Mouse (Mus musculus): ENCODE measurements around the gene Mnd1. TPM values are rescaled to one million over a fixed set of nuclear protein-coding genes. Genes with fewer than 3 reads are reported as not detected.

Gene Mnd1
- polyA plus RNA-seq, 1 experiment from 2014 or later = 2.8 TPM

- no peak overlapping the region for H3K27ac ChIP-seq (ENCODE audit: low read depth, low read length)
- no peaks in the 10 kb centered on the region for H3K4me1 ChIP-seq (ENCODE audit: control insufficient read depth, insufficient read depth, low read length)
- no peak overlapping the region for H3K9ac ChIP-seq (ENCODE audit: low read length)
- H3K27me3 ChIP-seq (replicated peaks; ENCODE audit: control insufficient read depth, insufficient read depth, low read length) = no peaks in the 10 kb centered on the region
- H3K4me2 ChIP-seq (ENCODE audit: low read length) = no peak overlapping the region
- DNase-seq (ENCODE audit: low spot score) = no peak
- no peaks in the 10 kb centered on the region for H3K9me3 ChIP-seq (replicated peaks; ENCODE audit: control insufficient read depth, low read length)
- 89% methylated on average over 3 of the region's 3 CpGs for WGBS
- ATAC-seq = no peak
- no peaks in the 10 kb centered on the region for H3K36me3 ChIP-seq (ENCODE audit: control insufficient read depth, insufficient read depth, low read length)
- H3K4me3 ChIP-seq (ENCODE audit: low read depth, low read length) = no peak overlapping the region
Measured at GRCm38 (mm10) chr3:84126721-84127120, 28.9 kb downstream of the Mnd1 start.

- WGBS = 72% methylated on average over 6 of the region's 6 CpGs
- DNase-seq (ENCODE audit: low spot score) = no peak
- Histone ChIP-seq H3K9ac (ENCODE audit: low read length) (no peak overlapping the region), H3K4me2 (ENCODE audit: low read length) (no peak overlapping the region), H3K36me3 (ENCODE audit: control insufficient read depth, insufficient read depth, low read length) (no peaks in the 10 kb centered on the region), H3K4me1 (ENCODE audit: control insufficient read depth, insufficient read depth, low read length) (no peaks in the 10 kb centered on the region), H3K27ac (ENCODE audit: low read depth, low read length) (no peak overlapping the region), H3K9me3 (replicated peaks; ENCODE audit: control insufficient read depth, low read length) (no peaks in the 10 kb centered on the region), H3K4me3 (ENCODE audit: low read depth, low read length) (no peak overlapping the region), H3K27me3 (replicated peaks; ENCODE audit: control insufficient read depth, insufficient read depth, low read length) (no peaks in the 10 kb centered on the region)
- no peak for ATAC-seq
Measured at GRCm38 (mm10) chr3:84125704-84126289, 29.8 kb downstream of the Mnd1 start.

GRCm38 (mm10) chr3:84123461-84123860, 32.1 kb downstream of the Mnd1 start:
- no peak overlapping the region for H3K4me3 ChIP-seq (ENCODE audit: low read depth, low read length)
- H3K36me3 ChIP-seq (ENCODE audit: control insufficient read depth, insufficient read depth, low read length) = no peaks in the 10 kb centered on the region
- ATAC-seq = no peak
- 80% methylated on average over 3 of the region's 3 CpGs for WGBS
- no peak overlapping the region for H3K27ac ChIP-seq (ENCODE audit: low read depth, low read length)
- H3K27me3 ChIP-seq (replicated peaks; ENCODE audit: control insufficient read depth, insufficient read depth, low read length) = no peaks in the 10 kb centered on the region
- H3K4me1 ChIP-seq (ENCODE audit: control insufficient read depth, insufficient read depth, low read length) = no peaks in the 10 kb centered on the region
- H3K9me3 ChIP-seq (replicated peaks; ENCODE audit: control insufficient read depth, low read length) = no peaks in the 10 kb centered on the region
- H3K9ac ChIP-seq (ENCODE audit: low read length) = no peak overlapping the region
- DNase-seq (ENCODE audit: low spot score) = no peak
- H3K4me2 ChIP-seq (ENCODE audit: low read length) = no peak overlapping the region

- Histone ChIP-seq H3K9me3 (replicated peaks; ENCODE audit: control insufficient read depth, low read length) (no peaks in the 10 kb centered on the region), H3K4me3 (ENCODE audit: low read depth, low read length) (no peak overlapping the region), H3K4me1 (ENCODE audit: control insufficient read depth, insufficient read depth, low read length) (no peaks in the 10 kb centered on the region), H3K4me2 (ENCODE audit: low read length) (no peak overlapping the region), H3K27ac (ENCODE audit: low read depth, low read length) (no peak overlapping the region), H3K36me3 (ENCODE audit: control insufficient read depth, insufficient read depth, low read length) (no peaks in the 10 kb centered on the region), H3K9ac (ENCODE audit: low read length) (no peak overlapping the region), H3K27me3 (replicated peaks; ENCODE audit: control insufficient read depth, insufficient read depth, low read length) (no peaks in the 10 kb centered on the region)
- 77% methylated on average over 7 of the region's 7 CpGs for WGBS
- DNase-seq (ENCODE audit: low spot score) = no peak
- no peak for ATAC-seq
Measured at GRCm38 (mm10) chr3:84118718-84119117, 36.9 kb downstream of the Mnd1 start.

- Histone ChIP-seq H3K27ac (ENCODE audit: low read depth, low read length) (no peak overlapping the region), H3K4me3 (ENCODE audit: low read depth, low read length) (no peak overlapping the region), H3K9me3 (replicated peaks; ENCODE audit: control insufficient read depth, low read length) (no peaks in the 10 kb centered on the region), H3K9ac (ENCODE audit: low read length) (no peak overlapping the region), H3K36me3 (ENCODE audit: control insufficient read depth, insufficient read depth, low read length) (no peaks in the 10 kb centered on the region), H3K27me3 (replicated peaks; ENCODE audit: control insufficient read depth, insufficient read depth, low read length) (no peaks in the 10 kb centered on the region), H3K4me2 (ENCODE audit: low read length) (no peak overlapping the region), H3K4me1 (ENCODE audit: control insufficient read depth, insufficient read depth, low read length) (no peaks in the 10 kb centered on the region)
- 87% methylated on average over 7 of the region's 7 CpGs for WGBS
- ATAC-seq (no peak), DNase-seq (ENCODE audit: low spot score) (no peak)
Measured at GRCm38 (mm10) chr3:84118178-84118577, 37.4 kb downstream of the Mnd1 start.

- 85% methylated on average over 2 of the region's 2 CpGs for WGBS
- Histone ChIP-seq H3K4me3 (ENCODE audit: low read depth, low read length) (no peak overlapping the region), H3K27ac (ENCODE audit: low read depth, low read length) (no peak overlapping the region), H3K27me3 (replicated peaks; ENCODE audit: control insufficient read depth, insufficient read depth, low read length) (no peaks in the 10 kb centered on the region), H3K36me3 (ENCODE audit: control insufficient read depth, insufficient read depth, low read length) (no peaks in the 10 kb centered on the region), H3K4me1 (ENCODE audit: control insufficient read depth, insufficient read depth, low read length) (no peaks in the 10 kb centered on the region), H3K9me3 (replicated peaks; ENCODE audit: control insufficient read depth, low read length) (0 out of 2 replicates have a peak, but pooled peaks cover 2% of the 10 kb centered on the region), H3K4me2 (ENCODE audit: low read length) (no peak overlapping the region), H3K9ac (ENCODE audit: low read length) (no peak overlapping the region)
- no peak for ATAC-seq
- DNase-seq (ENCODE audit: low spot score) = no peak
Measured at GRCm38 (mm10) chr3:84108614-84109013, 47.0 kb downstream of the Mnd1 start.

- H3K4me2 ChIP-seq (ENCODE audit: low read length) = no peak overlapping the region
- no peak overlapping the region for H3K9ac ChIP-seq (ENCODE audit: low read length)
- H3K9me3 ChIP-seq (replicated peaks; ENCODE audit: control insufficient read depth, low read length) = 0 out of 2 replicates have a peak, but pooled peaks cover 2% of the 10 kb centered on the region
- H3K36me3 ChIP-seq (ENCODE audit: control insufficient read depth, insufficient read depth, low read length) = no peaks in the 10 kb centered on the region
- no peak overlapping the region for H3K27ac ChIP-seq (ENCODE audit: low read depth, low read length)
- H3K4me3 ChIP-seq (ENCODE audit: low read depth, low read length) = no peak overlapping the region
- no peak for DNase-seq (ENCODE audit: low spot score)
- WGBS = 71% methylated on average over 2 of the region's 2 CpGs
- H3K27me3 ChIP-seq (replicated peaks; ENCODE audit: control insufficient read depth, insufficient read depth, low read length) = no peaks in the 10 kb centered on the region
- no peaks in the 10 kb centered on the region for H3K4me1 ChIP-seq (ENCODE audit: control insufficient read depth, insufficient read depth, low read length)
- ATAC-seq = no peak
Measured at GRCm38 (mm10) chr3:84106106-84106505, 49.5 kb downstream of the Mnd1 start.

GRCm38 (mm10) chr3:84103536-84103935, 52.0 kb downstream of the Mnd1 start:
- H3K27ac ChIP-seq (ENCODE audit: low read depth, low read length) = no peak overlapping the region
- no peak overlapping the region for H3K4me2 ChIP-seq (ENCODE audit: low read length)
- H3K27me3 ChIP-seq (replicated peaks; ENCODE audit: control insufficient read depth, insufficient read depth, low read length) = no peaks in the 10 kb centered on the region
- ATAC-seq (no peak), DNase-seq (ENCODE audit: low spot score) (no peak)
- 0 out of 2 replicates have a peak, but pooled peaks cover 2% of the 10 kb centered on the region for H3K9me3 ChIP-seq (replicated peaks; ENCODE audit: control insufficient read depth, low read length)
- WGBS = 75% methylated on average over 2 of the region's 2 CpGs
- H3K9ac ChIP-seq (ENCODE audit: low read length) = no peak overlapping the region
- H3K4me3 ChIP-seq (ENCODE audit: low read depth, low read length) = no peak overlapping the region
- no peaks in the 10 kb centered on the region for H3K36me3 ChIP-seq (ENCODE audit: control insufficient read depth, insufficient read depth, low read length)
- no peaks in the 10 kb centered on the region for H3K4me1 ChIP-seq (ENCODE audit: control insufficient read depth, insufficient read depth, low read length)

GRCm38 (mm10) chr3:84092875-84093274, 62.7 kb downstream of the Mnd1 start:
- H3K4me1 ChIP-seq (ENCODE audit: control insufficient read depth, insufficient read depth, low read length) = no peaks in the 10 kb centered on the region
- H3K9me3 ChIP-seq (replicated peaks; ENCODE audit: control insufficient read depth, low read length) = no peaks in the 10 kb centered on the region
- H3K9ac ChIP-seq (ENCODE audit: low read length) = no peak overlapping the region
- no peak for DNase-seq (ENCODE audit: low spot score)
- H3K4me2 ChIP-seq (ENCODE audit: low read length) = no peak overlapping the region
- H3K36me3 ChIP-seq (ENCODE audit: control insufficient read depth, insufficient read depth, low read length) = no peaks in the 10 kb centered on the region
- no peak for ATAC-seq
- WGBS = 94% methylated on average over 2 of the region's 2 CpGs
- H3K27ac ChIP-seq (ENCODE audit: low read depth, low read length) = no peak overlapping the region
- H3K4me3 ChIP-seq (ENCODE audit: low read depth, low read length) = no peak overlapping the region
- no peaks in the 10 kb centered on the region for H3K27me3 ChIP-seq (replicated peaks; ENCODE audit: control insufficient read depth, insufficient read depth, low read length)

Measured in forebrain, embryonic 14.5 days (tissue).